Mouse (Mus musculus): Measurements from ENCODE around the gene Rap1gap. TPM values are rescaled to one million over a fixed set of nuclear protein-coding genes. Genes with fewer than 3 reads are reported as not detected.

The Rap1gap gene
- total RNA-seq, 2 experiments from 2014 or later = 31.3 to 48.5 TPM

DNA sequence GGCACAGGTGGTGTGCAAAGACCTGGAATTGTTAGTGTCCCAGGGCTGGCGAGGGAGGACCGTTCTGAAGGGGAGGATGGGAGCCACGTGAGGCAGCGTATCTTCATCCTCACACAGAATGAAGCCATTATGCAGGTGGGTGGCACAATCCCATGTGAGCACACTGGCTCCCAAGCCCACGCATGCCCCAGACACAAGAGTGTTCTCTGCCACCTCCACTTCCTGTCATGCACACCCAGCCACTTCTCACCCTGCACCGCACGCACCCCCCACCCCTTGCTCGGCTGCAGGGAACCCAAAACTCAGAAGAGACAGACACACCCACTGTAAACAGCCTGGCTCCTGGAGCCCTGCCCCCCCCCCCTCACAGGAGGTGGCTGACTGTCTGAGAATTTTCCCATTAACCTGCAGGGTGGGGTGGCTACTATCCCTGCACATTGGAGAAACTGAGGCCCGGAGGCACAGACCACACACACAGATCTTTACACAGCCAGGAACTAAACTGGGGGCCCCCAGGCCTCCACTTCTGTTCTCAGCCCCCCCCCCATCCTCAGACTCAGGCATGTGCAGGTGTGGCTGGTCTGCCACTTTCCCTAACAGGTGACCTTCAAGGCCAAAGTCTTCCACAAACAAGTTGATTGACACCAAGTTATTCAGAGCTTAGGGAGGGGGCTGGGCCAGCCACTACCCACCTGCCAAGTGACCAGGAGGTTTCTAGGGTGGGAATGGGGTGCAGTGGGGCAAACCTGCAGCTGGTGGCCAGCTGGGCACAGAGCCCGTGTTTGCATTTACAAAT is 27.8 kb downstream of the Rap1gap start:
- DNase-seq = no peak

DNA sequence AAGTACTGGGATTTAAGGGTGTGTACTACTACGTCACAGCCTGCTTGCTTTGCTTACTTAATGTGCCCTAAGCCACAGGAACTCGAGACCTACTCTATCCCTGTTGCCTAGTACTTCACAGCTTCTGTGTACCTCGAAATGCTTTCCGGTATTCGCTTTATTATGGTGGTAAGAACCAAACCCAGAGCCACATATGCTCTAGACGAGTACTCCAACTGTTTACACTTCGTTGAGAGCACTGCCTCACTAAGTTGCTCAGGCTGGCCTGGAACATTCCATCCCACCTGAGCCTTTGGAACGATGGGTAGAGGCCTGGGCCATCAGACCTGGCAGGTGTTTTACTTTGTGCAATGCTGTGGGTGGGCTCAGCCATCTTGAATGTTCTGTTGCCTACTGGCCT is 30.8 kb downstream of the Rap1gap start:
- no peak for DNase-seq

DNA sequence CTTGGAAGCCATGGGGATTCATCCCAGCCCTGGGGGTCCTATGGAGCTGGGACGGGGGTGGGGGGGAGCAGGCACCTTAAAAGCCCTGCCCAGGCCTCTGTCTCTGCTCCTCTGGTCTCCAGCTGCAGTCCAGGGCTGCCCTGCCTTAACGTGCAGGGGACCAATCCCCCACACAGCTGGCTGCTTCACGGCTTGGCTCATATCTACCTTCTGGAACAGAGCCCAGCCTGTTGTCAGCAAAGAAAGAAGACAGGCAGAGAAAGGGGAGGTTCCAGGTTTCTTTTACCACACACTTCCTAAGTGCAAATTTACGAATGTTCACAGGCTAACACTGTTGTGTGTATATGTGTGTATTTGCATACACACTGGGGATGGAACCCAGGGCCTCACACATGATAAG is 31.4 kb downstream of the Rap1gap start:
- peak; percentile 64 for DNase-seq

DNA sequence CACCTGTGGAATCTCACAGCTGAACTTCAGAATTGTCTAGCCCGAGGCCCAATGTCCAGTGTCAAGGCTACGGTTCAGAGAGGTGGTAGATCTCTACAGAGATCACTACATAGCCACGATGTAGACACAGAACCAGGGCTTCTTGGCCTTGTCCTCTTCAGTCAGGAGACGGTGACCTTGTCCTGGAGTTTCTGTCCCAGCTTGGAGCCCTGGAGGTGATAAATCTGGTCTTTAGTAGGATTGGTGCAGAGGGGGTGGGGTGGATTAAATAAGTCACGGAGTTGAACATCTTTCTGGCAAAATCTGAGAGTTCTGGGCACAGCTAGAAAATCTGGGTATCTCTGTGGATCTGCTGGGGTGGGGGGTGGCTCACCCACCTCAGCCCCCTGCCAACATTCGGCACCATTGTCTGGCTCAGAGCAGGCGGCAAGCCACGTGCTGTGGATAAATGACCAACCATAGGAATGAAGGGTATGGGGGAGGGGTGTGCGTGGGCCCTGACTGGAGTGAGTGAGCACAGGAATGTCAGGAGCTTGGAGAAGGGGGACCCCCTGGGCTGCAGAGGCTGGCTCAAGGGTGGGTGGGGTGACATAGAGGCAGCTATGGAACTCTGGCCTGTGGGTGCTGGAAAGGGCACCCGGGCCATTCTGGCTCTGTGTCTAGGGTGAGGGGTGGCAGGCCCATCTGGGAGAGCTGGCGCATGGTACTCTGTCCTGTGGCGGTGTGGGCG is 32.8 kb downstream of the Rap1gap start:
- DNase-seq = no peak

DNA sequence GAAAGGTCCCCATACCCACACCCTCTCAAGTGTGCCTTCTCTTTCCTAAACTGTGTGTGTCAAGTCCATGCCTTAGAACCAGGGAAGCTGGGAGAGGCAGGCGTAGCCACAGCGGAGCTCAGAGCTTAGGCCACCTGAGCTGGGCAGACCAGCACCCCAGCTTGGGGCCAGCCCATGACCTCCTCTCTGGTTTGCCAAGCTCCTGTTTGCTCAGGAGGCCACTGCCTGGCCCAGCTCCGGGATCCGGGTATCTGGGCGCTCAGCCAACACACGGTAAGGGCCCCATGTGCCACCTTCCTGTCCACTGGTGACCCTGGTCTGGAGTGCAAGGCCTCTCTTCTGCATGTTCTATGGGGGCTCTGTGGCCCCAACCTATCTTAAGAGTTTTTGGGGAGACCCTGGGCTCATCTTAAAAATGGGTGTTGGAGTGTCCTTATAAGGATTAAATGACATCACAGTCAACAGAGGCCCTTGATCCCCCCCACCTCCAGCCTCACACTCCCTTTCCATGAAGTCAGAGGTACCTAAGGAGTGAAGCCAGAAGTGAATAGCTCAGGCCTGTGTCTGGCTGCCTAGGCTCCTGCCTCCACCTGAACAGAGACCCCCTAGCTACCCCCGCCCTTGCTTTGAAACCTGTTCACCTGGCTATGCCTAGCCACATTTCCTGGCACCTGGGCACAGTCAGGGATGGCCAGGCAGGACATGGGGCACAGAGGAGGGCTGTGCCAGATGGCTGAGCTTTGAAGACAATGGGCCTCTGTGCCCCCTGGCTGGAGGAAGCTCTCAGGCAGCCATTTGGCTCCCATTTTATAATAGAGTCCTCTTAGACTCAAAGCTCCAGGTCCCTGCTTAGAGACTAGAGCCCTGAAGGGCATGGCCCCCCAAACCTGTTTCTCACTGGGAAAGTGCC is 33.8 kb downstream of the Rap1gap start:
- DNase-seq = peak; percentile 66

DNA sequence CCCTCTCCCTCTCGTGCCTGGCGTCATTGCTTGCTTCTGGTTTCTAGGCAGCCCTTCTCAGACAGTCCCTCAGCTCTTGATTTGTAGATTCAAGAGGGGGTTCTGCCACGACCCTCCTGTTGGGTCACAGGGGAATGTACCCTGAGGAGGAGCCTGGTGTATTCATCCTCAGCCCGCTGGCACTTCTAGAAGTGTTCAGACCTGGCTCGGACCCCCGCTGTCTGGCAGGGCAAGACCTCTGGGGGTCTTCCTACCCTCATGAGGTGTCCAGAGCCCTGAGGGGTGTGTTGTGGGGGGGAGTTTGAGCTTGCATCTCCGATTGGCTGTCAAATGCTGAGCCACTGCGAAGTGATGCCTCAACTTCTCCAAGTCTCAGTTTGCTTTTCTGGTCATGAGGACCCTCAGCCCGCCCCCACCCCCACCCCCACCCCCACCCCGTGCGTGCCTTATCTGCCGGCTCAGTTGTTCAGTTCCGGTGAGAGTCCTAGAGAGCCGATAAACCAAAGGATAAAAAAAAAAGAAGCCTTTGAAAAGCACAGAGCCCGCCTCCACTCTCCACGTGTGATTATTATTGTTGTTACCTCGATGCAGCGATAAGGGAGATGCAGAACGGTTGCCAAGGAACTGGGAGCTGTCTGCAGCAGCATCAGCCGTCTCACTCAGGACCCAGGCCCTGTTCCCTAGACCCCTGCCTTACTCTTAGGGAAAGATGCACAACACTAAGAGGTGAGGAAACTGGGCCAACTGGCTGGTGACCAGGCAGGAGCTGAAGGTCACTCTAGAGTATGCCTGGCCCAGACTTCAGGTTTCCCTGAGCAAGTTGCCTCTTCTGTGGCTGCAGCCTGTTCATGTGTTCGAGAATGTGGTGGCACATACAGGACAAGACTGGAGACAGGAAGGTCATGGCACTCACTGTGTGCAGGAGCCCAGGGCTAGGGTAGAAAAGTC is 35.0 kb downstream of the Rap1gap start:
- DNase-seq = peak; percentile 67

DNA sequence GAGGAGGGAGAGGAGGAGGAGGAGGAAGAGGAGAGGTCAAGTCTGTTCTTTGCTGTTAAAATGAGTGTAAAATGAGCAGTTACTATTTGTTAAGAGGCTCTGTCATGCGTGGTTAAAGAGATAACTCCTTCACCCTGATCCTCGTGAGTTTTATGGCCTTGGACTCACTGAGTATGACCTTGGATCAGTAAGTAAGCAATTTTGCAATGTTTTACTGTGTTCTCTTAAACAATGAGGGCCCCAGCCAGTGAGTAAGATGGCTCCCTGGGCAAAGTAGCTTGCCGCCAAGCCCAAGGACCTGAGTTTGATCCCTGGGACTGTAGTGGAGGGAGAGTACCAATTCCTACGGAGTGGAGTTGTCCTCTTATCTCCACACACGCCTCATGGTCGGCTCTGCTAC is 36.4 kb downstream of the Rap1gap start:
- DNase-seq = no peak

DNA sequence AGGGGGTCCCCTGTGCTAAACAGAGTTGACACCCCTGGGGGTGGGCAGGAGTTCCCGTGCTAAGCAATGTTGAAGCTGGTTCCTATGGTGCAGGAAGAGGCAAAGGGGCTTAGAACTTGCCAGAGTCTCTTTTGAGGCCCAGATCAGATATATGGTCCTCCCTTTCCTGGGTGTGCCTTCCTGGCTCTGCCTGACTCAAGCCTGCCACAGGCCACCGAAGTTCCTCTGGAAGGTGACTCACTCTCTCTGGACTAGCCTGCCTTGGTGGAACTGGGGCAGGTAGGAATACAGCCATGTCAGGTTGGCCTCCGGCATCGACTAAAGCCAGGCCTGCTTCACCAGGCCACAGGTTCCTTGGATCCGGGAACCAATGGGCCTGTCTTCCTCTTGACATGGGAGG is 38.6 kb downstream of the Rap1gap start:
- no peak for DNase-seq

DNA sequence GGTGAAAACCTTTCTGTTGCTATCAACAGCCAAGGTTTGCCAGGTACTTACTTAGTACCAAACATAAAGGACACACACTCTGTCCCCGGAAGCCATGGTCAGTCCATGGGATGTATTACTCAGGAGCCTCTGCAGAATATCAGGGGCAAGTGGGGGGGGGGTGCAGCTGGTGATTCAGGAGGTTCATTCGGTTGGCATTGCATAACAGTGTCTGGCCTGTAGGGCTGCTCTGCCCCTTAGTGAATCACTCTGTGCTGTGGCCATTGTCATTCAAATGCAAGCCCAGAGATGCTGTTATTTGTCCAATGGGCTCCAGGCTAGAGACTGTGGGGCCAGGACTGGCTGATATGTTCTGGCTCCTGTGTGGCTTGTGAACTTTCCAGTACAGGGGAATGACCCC is 40.0 kb downstream of the Rap1gap start:
- DNase-seq = no peak

DNA sequence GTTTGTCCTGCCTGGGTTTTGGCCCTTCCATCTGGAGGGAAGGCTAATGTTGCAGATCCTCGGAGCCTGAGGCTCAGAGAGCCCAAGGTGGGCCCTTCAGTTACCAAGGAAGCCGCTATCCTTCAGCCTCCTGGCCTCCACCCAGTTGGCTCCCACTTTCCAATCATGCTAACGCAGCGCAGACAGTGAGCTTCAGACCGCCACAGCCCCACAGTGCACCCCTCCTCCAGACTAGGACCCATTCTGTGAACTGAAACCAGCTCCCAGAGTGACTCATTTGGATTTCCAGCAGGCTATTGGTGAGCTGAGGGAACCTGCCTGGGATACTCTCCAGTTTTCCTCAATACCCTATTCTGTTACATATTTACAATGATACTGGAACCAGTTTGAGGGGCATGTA is 40.9 kb downstream of the Rap1gap start:
- no peak for DNase-seq

DNA sequence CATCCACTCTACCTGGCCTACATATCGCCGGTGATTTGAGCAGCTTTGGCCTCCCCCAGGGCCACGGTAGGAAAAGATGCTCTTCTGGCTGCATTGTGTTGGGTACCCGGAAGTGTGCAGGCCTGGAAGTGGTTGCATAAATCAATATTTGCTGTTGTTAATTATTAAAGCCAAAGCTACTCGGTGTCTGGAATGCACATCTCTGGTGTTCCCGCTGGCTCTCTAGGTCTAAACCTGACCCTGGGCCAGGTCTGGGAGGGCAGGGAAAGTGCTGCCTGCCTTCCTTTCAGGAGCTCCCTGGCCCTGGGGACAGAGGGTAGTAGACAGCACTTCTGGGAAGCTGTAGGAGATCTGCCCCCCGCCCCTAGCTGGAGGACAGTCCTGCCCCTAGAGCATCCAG is 42.0 kb downstream of the Rap1gap start:
- no peak for DNase-seq

DNA sequence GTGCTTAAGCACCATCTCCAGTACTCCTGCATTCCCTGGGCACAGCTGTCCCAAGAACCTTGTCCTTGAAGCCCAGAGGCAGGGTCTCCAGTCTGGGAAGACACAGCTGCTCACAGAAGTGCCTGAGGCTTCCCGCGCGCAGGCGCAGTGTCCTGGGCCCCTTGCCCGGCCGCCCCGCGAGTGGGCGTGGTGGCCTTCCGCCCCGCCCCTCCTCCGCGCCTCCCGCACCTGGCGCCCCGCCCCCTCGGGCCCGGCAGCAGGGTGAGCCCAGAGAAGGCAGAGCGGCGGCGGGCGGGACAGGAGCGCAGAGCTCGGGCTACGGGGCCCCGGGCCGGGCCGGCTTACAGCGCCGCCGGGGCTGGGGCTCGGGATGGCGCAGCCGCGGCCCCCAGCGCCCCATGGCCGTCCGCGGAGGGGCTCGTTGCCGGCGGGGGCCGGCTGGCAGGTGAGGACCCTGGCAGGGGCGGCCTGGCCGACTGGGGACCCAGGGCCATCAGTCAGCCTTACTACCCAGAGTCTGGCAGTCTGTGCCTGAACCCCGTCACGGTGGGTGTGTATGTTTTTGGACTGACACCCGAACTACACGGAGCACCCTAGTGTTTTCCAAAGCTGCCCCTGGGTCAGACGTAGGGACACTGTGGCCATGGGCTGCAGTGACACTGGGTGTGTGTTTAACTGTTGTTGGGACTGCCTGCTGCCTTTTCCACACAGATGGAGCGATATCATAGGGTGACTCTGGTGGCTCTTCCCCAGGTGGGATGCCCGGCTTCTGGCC is 42.9 kb downstream of the Rap1gap start:
- peak; percentile 97 for DNase-seq

DNA sequence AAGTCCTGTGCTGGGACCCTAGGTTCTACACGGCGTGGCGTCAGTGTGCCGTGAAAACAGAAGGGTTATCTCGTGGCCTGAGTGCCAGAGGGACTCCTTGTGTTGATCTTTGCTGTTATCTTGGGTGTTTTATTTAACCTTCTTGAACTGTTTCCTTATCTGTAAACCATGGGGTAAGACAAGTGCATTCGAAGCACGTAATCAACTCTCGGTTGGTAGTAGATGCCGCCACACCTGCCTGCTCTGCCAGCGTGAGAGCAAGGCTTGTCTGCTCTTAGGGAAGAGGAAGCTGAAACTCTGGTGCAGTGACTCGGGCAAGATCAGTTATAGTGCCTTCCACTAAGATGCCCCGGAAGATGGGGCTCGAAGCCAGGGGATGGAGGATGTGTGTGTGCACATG is 48.4 kb downstream of the Rap1gap start:
- DNase-seq = no peak

DNA sequence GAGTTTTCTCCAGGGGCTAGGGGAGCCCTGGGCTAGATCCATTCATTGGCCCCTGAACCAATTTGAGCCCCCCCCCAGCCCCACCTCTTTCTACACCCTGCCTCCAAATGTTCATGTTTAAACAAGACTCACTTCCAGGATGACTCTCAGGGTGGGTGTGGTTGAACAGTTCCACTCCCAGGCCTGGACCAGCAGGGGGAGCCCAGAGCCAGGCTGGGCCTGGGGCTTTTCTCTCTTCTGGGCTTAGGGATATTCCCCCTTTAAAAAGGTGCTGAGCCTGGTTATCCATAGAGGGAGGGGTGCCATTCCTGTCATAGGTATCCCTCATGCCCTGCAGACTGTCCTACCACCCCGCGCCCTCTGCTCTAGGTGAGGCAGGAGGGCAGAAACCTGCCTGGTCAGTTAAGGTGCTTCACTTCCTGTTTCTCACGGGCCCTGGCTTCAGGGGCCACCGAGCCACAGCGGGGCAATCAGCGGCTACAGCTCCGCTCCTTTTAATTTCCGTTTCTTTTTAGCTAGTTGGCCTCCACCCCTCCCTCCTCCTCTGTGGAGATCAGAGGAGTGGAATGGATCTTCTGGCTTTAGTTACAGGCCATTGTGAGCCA is 49.6 kb downstream of the Rap1gap start:
- no peak for DNase-seq

DNA sequence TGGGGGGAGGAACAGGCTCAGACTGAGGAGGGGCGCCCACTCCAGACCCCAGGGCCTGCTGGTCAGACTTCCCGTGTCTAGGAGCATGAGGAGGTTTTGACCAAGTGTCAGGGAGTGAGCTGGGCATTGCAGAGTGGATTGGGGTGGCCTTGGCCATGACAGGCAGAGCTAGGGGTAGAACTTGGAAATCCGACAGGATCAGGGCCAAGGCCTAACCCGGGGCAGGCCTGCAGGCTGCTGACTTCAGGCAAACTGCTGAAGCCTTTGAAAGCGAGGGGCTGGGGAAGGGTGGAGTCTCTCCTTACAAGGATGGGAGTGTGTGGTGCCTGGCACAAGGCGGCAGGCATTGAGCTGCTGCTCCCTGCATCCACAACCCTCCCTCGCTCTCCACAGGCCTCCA is 52.5 kb downstream of the Rap1gap start:
- DNase-seq = peak; percentile 63

DNA sequence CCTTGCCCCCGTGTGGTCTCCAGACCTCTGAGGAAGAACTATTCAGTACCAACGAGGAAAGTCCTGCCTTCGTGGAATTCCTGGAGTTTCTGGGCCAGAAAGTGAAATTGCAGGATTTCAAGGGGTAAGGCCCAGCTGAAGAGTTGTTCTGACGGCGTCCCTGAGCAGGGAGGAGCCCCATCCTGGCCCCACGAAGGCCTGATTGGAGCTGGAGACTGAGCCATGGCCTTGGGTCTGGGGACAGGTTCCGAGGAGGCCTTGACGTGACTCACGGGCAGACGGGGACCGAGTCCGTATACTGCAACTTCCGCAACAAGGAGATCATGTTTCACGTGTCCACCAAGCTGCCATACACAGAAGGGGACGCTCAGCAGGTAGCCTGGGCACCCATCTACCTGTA is 53.1 kb downstream of the Rap1gap start:
- DNase-seq = peak; percentile 77

DNA sequence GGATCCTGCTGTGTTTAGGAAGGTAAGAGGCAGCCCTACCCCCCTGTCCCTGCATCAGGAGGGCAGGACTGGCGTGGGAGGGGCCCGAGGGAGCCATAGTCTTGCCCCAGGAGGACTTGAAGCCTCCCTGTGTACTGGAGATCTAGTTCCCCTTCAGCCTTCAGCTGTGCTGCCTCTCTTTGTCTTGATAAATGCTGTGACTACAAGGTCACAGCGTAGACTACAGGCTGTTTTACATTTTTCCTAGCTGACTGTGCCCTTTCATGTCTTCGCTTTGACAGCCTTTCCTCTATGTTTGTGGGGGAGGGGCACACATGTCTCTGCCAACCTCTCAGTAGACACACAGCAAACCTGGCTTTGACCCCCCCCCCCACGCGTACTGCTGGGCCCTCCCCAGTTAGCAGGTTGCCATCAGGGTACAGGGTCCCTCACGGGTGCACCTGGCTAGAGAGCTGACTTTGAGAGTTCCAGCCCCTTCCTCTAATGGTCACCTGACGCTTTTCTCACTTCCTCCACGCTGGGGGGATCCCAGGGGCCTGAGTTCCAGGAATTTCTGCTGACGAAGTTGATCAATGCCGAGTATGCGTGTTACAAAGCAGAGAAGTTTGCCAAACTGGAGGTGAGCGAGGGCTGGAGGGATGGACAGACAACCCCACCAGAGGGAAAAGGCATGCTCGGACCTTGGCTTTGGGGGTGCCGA is 55.0 kb downstream of the Rap1gap start:
- peak; percentile 74 for DNase-seq

DNA sequence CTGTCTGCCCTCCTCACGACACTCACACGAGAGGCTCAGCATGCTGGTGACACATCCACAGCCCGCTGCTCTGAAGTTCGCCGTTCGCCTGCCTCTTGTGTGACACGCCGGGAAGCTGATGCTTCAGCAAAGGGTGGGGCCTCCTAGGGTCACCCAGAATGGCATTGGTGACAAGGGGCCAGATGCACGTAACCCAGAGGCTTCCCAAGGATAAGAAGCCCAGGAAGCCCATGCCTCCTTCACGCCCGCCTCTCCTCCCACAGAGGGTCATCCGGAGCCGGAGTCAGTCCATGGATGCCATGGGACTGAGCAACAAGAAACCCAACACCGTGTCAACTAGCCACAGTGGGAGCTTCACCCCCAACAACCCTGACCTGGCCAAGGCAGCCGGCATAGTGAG is 57.0 kb downstream of the Rap1gap start:
- DNase-seq = no peak

DNA sequence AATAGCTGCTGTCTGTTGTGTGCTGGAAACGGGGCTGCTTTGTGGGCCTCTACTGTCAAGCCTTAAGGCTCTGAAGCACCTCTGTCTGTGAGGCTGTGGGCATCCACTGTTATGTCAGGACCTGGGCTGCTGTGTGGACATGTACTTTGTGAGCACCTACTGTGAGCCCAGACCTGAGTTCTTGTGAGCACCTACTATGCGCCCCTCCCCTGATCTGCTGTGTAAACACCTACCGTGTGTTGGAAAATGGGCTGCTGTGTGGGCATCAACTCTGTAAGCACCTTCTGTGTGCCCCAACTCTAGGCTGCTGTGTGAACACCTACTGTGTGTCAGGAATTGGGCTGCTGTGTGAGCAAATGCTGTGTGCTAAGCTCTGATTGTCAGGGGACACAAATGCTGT is 57.7 kb downstream of the Rap1gap start:
- DNase-seq = no peak
